Mouse (Mus musculus) liver, embryonic 14.5 days (tissue): ENCODE data around the gene Dnajc8. TPM values are rescaled to one million over a fixed set of nuclear protein-coding genes. Genes with fewer than 3 reads are reported as not detected.

ENCODE experiments used
- ATAC-seq: fragments of 200-750 bp; cut with Nextera tagmentation; 2 replicates; pipeline ENCODE4 v1.8.0; 2017; ENCODE audit warnings: moderate number of reproducible peaks, mild to moderate bottlenecking, moderate library complexity; ENCODE audit not compliant: insufficient read depth
- DNase-seq, 3 experiments: peaks; one replicate each; pipeline ENCODE4 v3.0.0-alpha.2; 2012 to 2013; ENCODE audit warnings: low read depth in 3 of 3, low spot score in 3 of 3
- H3K27ac ChIP-seq: fragments of 300-500 bp; sonication (generic); 2 replicates; pipeline ENCODE4 v1.5.1; 2014; ENCODE audit warnings: moderate library complexity, mild to moderate bottlenecking, control low read depth, inconsistent platforms
- H3K27me3 ChIP-seq: fragments of 300-500 bp; sonication (generic); 2 replicates; pipeline ENCODE4 v1.6.1; 2014; ENCODE audit warnings: mild to moderate bottlenecking, low read length, moderate library complexity; ENCODE audit not compliant: control insufficient read depth, insufficient read depth
- H3K36me3 ChIP-seq: fragments of 300-500 bp; sonication (generic); replicated peaks from 2 replicates; pipeline ENCODE4 v1.6.1; 2014; ENCODE audit warnings: low read depth; ENCODE audit not compliant: control insufficient read depth, insufficient read depth
- H3K4me1 ChIP-seq, 2 experiments: fragments of 200-500 bp in 1 of 2; fragments of 300-500 bp in 1 of 2; sonication (generic) in 1 of 2; replicated peaks; 2 replicates each; pipeline ENCODE4 v1.6.1; 2012 to 2014; ENCODE audit warnings: antibody characterized with exemption in 1 of 2, inconsistent platforms in 1 of 2, low read length in 1 of 2; ENCODE audit not compliant: control insufficient read depth in 2 of 2, insufficient read depth in 2 of 2
- H3K4me2 ChIP-seq: fragments of 300-500 bp; sonication (generic); 2 replicates; pipeline ENCODE4 v1.6.1; 2014; ENCODE audit warnings: low read depth, mild to moderate bottlenecking, control low read depth, moderate library complexity
- H3K4me3 ChIP-seq, 2 experiments: fragments of 200-500 bp in 1 of 2; fragments of 300-500 bp in 1 of 2; sonication (generic) in 1 of 2; 2 replicates each; pipeline ENCODE4 v1.5.1; 2012 to 2014; ENCODE audit warnings: low read depth in 2 of 2, low read length in 2 of 2, mild to moderate bottlenecking in 2 of 2, control low read depth in 1 of 2, inconsistent platforms in 1 of 2, moderate library complexity in 1 of 2; ENCODE audit not compliant: insufficient read depth in 1 of 2
- H3K9ac ChIP-seq: fragments of 300-500 bp; sonication (generic); replicated peaks from 2 replicates; pipeline ENCODE4 v1.6.1; 2014; ENCODE audit warnings: mild to moderate bottlenecking, control low read depth, moderate library complexity
- H3K9me3 ChIP-seq: fragments of 300-500 bp; sonication (generic); 2 replicates; pipeline ENCODE4 v1.6.1; 2016; ENCODE audit warnings: low read length, mixed read lengths; ENCODE audit not compliant: control insufficient read depth
- CTCF ChIP-seq: IDR thresholded peaks from 2 replicates; pipeline ENCODE4 v1.5.1; 2016; ENCODE audit warnings: antibody characterized with exemption, low read depth, control low read depth
- EP300 ChIP-seq: IDR thresholded peaks from 2 replicates; pipeline ENCODE4 v1.6.1; 2016; ENCODE audit warnings: antibody characterized with exemption, low read depth
- WGBS: fragments of 180-500 bp; shearing (Covaris S2); extraction: QIAGEN DNeasy Blood & Tissue Kit; methylation state at CpG from one replicate; pipeline ENCODE4 v1.1.7; 2014; ENCODE audit not compliant: insufficient replicate concordance; 5-methylcytosine and 5-hydroxymethylcytosine counted together
- polyA plus RNA-seq, 2 experiments: library from polyadenylated mRNA; depleted of rRNA in 1 of 2; stranded (reverse) in 1 of 2; unstranded in 1 of 2; fragments of >200 nt; fragmentation: Nextera tagmentation in 1 of 2; extraction: Ambion mirVana in 1 of 2; gene quantifications; 2 replicates each; pipeline versions ENCODE4 v1.2.1 to v1.2.3; 2012 to 2014

Dnajc8 gene
- polyA plus RNA-seq, 2 experiments: 84.2 to 109 TPM

- H3K27ac ChIP-seq: no peak overlapping the region
Measured at GRCm38 (mm10) chr4:132491748-132492147, 43.6 kb upstream of the Dnajc8 start.

GRCm38 (mm10) chr4:132492178-132493060, 42.9 kb upstream of the Dnajc8 start:
- Histone ChIP-seq H3K4me3 (no peak overlapping the region), H3K4me2 (no peak overlapping the region), H3K4me1 (peaks cover 0 to 10% of the 10 kb centered on the region in 2 experiments; a peak in 2 of 4 replicates), H3K27ac (no peak overlapping the region), H3K36me3 (peaks cover 17% of the 10 kb centered on the region), H3K27me3 (no peaks in the 10 kb centered on the region), H3K9ac (no peak overlapping the region), H3K9me3 (no peaks in the 10 kb centered on the region)
- TF ChIP-seq EP300 (no peak), CTCF (no peak)
- no peak for ATAC-seq
- DNase-seq: no peak
- 69% methylated on average over 10 of the region's 10 CpGs for WGBS

More at GRCm38 (mm10) chr4:132491748-132492147, 43.6 kb upstream of the Dnajc8 start:
- DNase-seq: no peak
- TF ChIP-seq CTCF (no peak), EP300 (no peak)
- peaks cover 14% of the 10 kb centered on the region for H3K36me3 ChIP-seq
- H3K4me3 ChIP-seq: no peak overlapping the region
- no peaks in the 10 kb centered on the region for H3K9me3 ChIP-seq
- peaks cover 0 to 10% of the 10 kb centered on the region in 2 experiments; a peak in 2 of 4 replicates for H3K4me1 ChIP-seq
- H3K4me2 ChIP-seq: no peak overlapping the region
- no peak overlapping the region for H3K9ac ChIP-seq
- ATAC-seq: peak; percentile 47
- no peaks in the 10 kb centered on the region for H3K27me3 ChIP-seq
- 64% methylated on average over 6 of the region's 6 CpGs for WGBS

- DNase-seq (no peak), ATAC-seq (0 out of 2 replicates have a peak, but pooled peaks have one; percentile 16)
- Histone ChIP-seq H3K4me3 (no peak overlapping the region), H3K27me3 (no peaks in the 10 kb centered on the region), H3K9ac (no peak overlapping the region), H3K27ac (no peak overlapping the region), H3K9me3 (no peaks in the 10 kb centered on the region), H3K4me2 (no peak overlapping the region), H3K4me1 (peaks cover 0 to 8% of the 10 kb centered on the region in 2 experiments; a peak in 2 of 4 replicates), H3K36me3 (peaks cover 17% of the 10 kb centered on the region)
- 52% methylated on average over 20 of the region's 20 CpGs for WGBS
- TF ChIP-seq CTCF: no peak
- no peak for TF ChIP-seq EP300
Measured at GRCm38 (mm10) chr4:132494271-132494918, 41.0 kb upstream of the Dnajc8 start.

- H3K4me3 ChIP-seq: no peak overlapping the region
- H3K36me3 ChIP-seq: peaks cover 3% of the 10 kb centered on the region
- ATAC-seq: no peak
- no peak overlapping the region for H3K9ac ChIP-seq
- no peak overlapping the region for H3K4me2 ChIP-seq
- H3K27me3 ChIP-seq: no peaks in the 10 kb centered on the region
- H3K4me1 ChIP-seq: peaks cover 19 to 28% of the 10 kb centered on the region in 2 experiments
- no peak for DNase-seq
- no peak for TF ChIP-seq EP300
- no peak for TF ChIP-seq CTCF
- WGBS: 60% methylated on average over 6 of the region's 6 CpGs
- H3K9me3 ChIP-seq: no peaks in the 10 kb centered on the region
- no peak overlapping the region for H3K27ac ChIP-seq
Measured at GRCm38 (mm10) chr4:132501639-132502038, 33.7 kb upstream of the Dnajc8 start.

GRCm38 (mm10) chr4:132503344-132503743, 32.0 kb upstream of the Dnajc8 start:
- TF ChIP-seq EP300 (peak; percentile 81), CTCF (no peak)
- WGBS: 24% methylated on average over 11 of the region's 11 CpGs
- H3K36me3 ChIP-seq: no peaks in the 10 kb centered on the region; the same call in 1 of the 2 replicates
- ATAC-seq: peak; percentile 82
- H3K27me3 ChIP-seq: no peaks in the 10 kb centered on the region
- H3K4me1 ChIP-seq: peaks cover 27 to 37% of the 10 kb centered on the region in 2 experiments
- H3K4me2 ChIP-seq: peak overlapping the region; percentile 38
- no peak overlapping the region for H3K4me3 ChIP-seq
- peak overlapping the region; percentile 3; the same call in 1 of the 2 replicates for H3K27ac ChIP-seq
- no peak for DNase-seq
- no peaks in the 10 kb centered on the region for H3K9me3 ChIP-seq
- no peak overlapping the region for H3K9ac ChIP-seq
